Mouse (Mus musculus) layer of hippocampus, adult 9-10 months (tissue): Measurements from ENCODE around the gene Defb38.

Experiments used
- DNase-seq: peaks from one replicate; pipeline ENCODE4 v3.0.0; 2022; ENCODE audit warnings: low spot score

Defb38 gene

GRCm38 (mm10) chr8:19026466-19026865 is at the start of gene Defb38:
Gene Defb38, minus strand, starts transcription at chr8:19026566.
- no peak for DNase-seq

GRCm38 (mm10) chr8:19066013-19066412 is 39.6 kb upstream of the Defb38 start:
- no peak for DNase-seq

- DNase-seq: no peak
These were observed 38.3 kb upstream of the Defb38 start, which contains the start of gene Defb39 for GRCm38 (mm10) chr8:19064710-19065109. Gene Defb39, minus strand, starts transcription at chr8:19064810.

- no peak for DNase-seq
These were observed 36.5 kb upstream of the Defb38 start for GRCm38 (mm10) chr8:19062891-19063290.

GRCm38 (mm10) chr8:19045242-19045641 is 18.9 kb upstream of the Defb38 start:
- DNase-seq: no peak
